Mouse (Mus musculus): ENCODE measurements around the gene Wdr4. TPM values are rescaled to one million over a fixed set of nuclear protein-coding genes. Genes with fewer than 3 reads are reported as not detected.

Gene Wdr4
- polyA plus RNA-seq, 1 experiment: 26.7 TPM

DNA sequence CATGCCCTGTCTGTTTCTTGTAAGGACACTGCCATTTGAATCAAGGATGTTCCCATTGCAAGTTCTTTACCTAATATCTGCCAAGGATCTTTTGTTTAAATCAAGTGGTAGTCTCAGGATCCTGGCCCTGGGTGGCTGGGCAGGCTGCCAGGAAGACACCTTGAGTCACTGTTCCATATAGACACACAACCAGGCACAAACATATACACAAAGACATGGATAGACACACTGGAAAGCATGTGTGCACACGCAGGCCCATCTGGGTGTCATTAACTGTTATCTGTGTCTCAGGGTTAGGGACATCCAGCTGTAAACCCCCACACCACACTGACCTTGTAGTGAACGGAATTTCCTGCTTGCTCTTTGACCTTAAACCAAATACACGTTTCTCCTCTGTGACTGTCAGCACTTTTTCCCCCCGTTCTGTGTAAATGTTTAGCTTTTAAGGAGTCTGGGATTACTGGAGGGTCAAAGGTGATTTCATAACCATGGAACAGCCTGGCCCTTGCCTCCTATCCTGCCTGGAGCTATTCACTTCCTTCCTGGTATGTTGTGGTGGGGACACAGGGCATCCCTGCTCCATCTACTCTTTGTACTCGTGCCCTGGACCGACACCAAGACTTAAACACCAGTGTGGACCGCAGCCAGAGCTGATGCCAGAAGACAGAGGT is 74.6 kb downstream of the Wdr4 start:
- no peak for DNase-seq (ENCODE audit: low spot score)

Other genes with a start within 250 kb of the Wdr4 start
- gene Rsph1, start 242.6 kb downstream of the Wdr4 start, polyA plus RNA-seq (2012; rRNA removed): 1.2 and 2.2 TPM in 2 replicates
- gene Slc37a1, start 233.2 kb downstream of the Wdr4 start, polyA plus RNA-seq (2012; rRNA removed): 10.6 and 11.7 TPM in 2 replicates
- 33.1 and 35.0 TPM in 2 replicates for gene Pde9a, start 133.8 kb downstream of the Wdr4 start, polyA plus RNA-seq (2012; rRNA removed)
- gene Ndufv3, start 135 bp upstream of the Wdr4 start, polyA plus RNA-seq (2012; rRNA removed): 219 and 221 TPM in 2 replicates
- 21.4 and 23.1 TPM in 2 replicates for gene Pknox1, start 44.8 kb upstream of the Wdr4 start, polyA plus RNA-seq (2012; rRNA removed)
- gene Cbs, start 117.3 kb upstream of the Wdr4 start, polyA plus RNA-seq (2012; rRNA removed): 0.88 and 1.4 TPM in 2 replicates
- gene U2af1, start 138.9 kb upstream of the Wdr4 start, polyA plus RNA-seq (2012; rRNA removed): 141 and 160 TPM in 2 replicates
- not detected in 2 replicates for gene Cryaa, start 157.8 kb upstream of the Wdr4 start, polyA plus RNA-seq (2012; rRNA removed)